Mouse (Mus musculus) neural tube, embryonic 10.5 days (tissue): ENCODE measurements at regions not wholly inside any gene's neighbourhood (a gene's known extent, or its start where the extent isn't known, plus 50 kb on each side); places are given as distances from the start of the nearest gene placed in this dataset.

Experiments used
- DNase-seq: peaks from one replicate; pipeline ENCODE4 v3.0.0-alpha.2; 2017; ENCODE audit warnings: low spot score; ENCODE audit errors: extremely low spot score

GRCm38 (mm10) chr1:88623040-88623439 is 79.0 kb downstream of the Arl4c start:
- DNase-seq, result no peak

GRCm38 (mm10) chr1:88622356-88622755 is 79.7 kb downstream of the Arl4c start:
- no peak for DNase-seq

GRCm38 (mm10) chr1:88621214-88621613 is 80.8 kb downstream of the Arl4c start:
- no peak for DNase-seq

- DNase-seq, result no peak
Measured at GRCm38 (mm10) chr1:88613007-88613406, 89.0 kb downstream of the Arl4c start.

- no peak for DNase-seq
Measured at GRCm38 (mm10) chr1:88611241-88611640, 90.8 kb downstream of the Arl4c start.

GRCm38 (mm10) chr1:88610810-88611209 is 91.2 kb downstream of the Arl4c start:
- DNase-seq, result no peak

- DNase-seq, result no peak
Measured at GRCm38 (mm10) chr1:88608826-88609225, 93.2 kb downstream of the Arl4c start.

- DNase-seq, result no peak
Measured at GRCm38 (mm10) chr1:88608236-88608635, 93.8 kb downstream of the Arl4c start.

- DNase-seq, result no peak
Measured at GRCm38 (mm10) chr1:88605616-88606190, 95.8 kb upstream of the Glrp1 start.

GRCm38 (mm10) chr1:88602241-88602640 is 92.4 kb upstream of the Glrp1 start:
- DNase-seq, result no peak

- no peak for DNase-seq
Measured at GRCm38 (mm10) chr1:88601801-88602200, 91.9 kb upstream of the Glrp1 start.

GRCm38 (mm10) chr1:88600145-88600544 is 90.3 kb upstream of the Glrp1 start:
- DNase-seq, result no peak

GRCm38 (mm10) chr1:88594484-88595254 is 84.8 kb upstream of the Glrp1 start:
- no peak for DNase-seq

GRCm38 (mm10) chr1:88592036-88592435 is 82.2 kb upstream of the Glrp1 start:
- no peak for DNase-seq

- DNase-seq, result no peak
Measured at GRCm38 (mm10) chr1:88590802-88591380, 81.0 kb upstream of the Glrp1 start.

- no peak for DNase-seq
Measured at GRCm38 (mm10) chr1:88588747-88589146, 78.9 kb upstream of the Glrp1 start.

- no peak for DNase-seq
Measured at GRCm38 (mm10) chr1:88586823-88587820, 77.3 kb upstream of the Glrp1 start.

- no peak for DNase-seq
Measured at GRCm38 (mm10) chr1:88586128-88586527, 76.3 kb upstream of the Glrp1 start.

- DNase-seq, result no peak
Measured at GRCm38 (mm10) chr1:88584515-88585033, 74.7 kb upstream of the Glrp1 start.

GRCm38 (mm10) chr1:88578231-88578620 is 68.4 kb upstream of the Glrp1 start:
- DNase-seq, result no peak

- DNase-seq, result no peak
Measured at GRCm38 (mm10) chr1:88577498-88578230, 67.8 kb upstream of the Glrp1 start.
